Mouse (Mus musculus) lung, postnatal 0 days (tissue): Measurements from ENCODE around the gene Dand5.

Experiments used
- CTCF ChIP-seq: IDR thresholded peaks from 2 replicates; pipeline ENCODE4 v1.5.1; 2016; ENCODE audit warnings: antibody characterized with exemption, mild to moderate bottlenecking
- EP300 ChIP-seq: IDR thresholded peaks from 2 replicates; pipeline ENCODE4 v1.6.1; 2016; ENCODE audit warnings: antibody characterized with exemption, mild to moderate bottlenecking, control low read depth

DNA sequence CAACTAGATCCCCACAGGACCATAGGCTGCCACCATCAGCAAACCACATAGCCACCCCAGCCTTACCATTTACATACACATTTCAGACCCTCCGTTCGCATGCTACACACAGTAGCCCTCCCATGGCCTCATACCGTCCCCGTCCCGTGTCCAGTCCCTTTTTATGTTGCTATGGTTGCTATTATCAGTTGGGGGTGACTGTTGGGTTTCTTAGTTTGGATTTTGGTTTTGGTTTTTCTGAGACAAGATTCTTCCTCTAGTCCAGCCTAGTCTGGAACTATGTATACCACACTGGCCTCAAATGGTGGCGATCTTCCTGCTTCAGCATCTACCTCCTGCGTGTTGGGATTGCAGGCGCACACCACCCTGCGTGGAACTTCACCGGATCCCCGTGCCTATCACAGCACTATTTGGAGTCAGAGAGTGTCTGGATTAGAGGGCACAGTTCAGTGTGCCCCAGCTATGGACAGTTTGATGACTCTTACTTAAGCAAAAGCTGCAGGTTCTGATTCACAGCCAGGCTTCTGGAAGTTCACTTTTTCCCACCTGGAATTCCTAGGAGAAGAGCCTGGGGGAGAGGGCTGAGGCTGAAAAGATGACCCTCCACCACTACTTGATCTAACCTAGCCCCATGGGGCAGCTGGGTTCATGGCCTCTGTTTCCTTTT, 35.7 kb downstream of the Dand5 start:
- TF ChIP-seq EP300 (no peak), CTCF (no peak)
